33 mouse cellular contexts compared by ENCODE assay signal in genomic region chr17:87865439-87865838, GRCm38 (mm10). TPM values are rescaled to one million over a fixed set of nuclear protein-coding genes. Genes with fewer than 3 reads are reported as not detected.
A peak's percentile ranks its signal among the peaks of the same experiment; 100 is the strongest.
DNase-seq lines count a peak whose midpoint lies in the region; ATAC-seq and TF ChIP-seq lines count a peak whose summit lies in the region.
"Had no signal": no experiment of that assay in that cellular context is flagged by ENCODE, and none has a peak within 500 bp of the region (broad histone marks: within the 10 kb centered on the region; RNA-seq: fewer than 3 reads in every experiment).

No protein-coding gene starts in this region.

- no peak for ATAC-seq in midbrain, embryonic 11.5 days (ENCODE audit: low FRiP score)
- ATAC-seq in midbrain, embryonic 15.5 days (replicated peaks): no peak
- ATAC-seq: forebrain, embryonic 16.5 days; Patski had no signal

- no peaks in the 10 kb centered on the region for H3K4me1 ChIP-seq in heart, adult 2 months (ENCODE audit: control insufficient read depth, insufficient read depth, low read length)
- H3K4me1 ChIP-seq in midbrain, embryonic 11.5 days (ENCODE audit: control insufficient read depth, insufficient read depth, low read length): peaks cover 4% of the 10 kb centered on the region; the same call in 1 of the 2 replicates
- H3K4me1 ChIP-seq in midbrain, embryonic 15.5 days: peaks cover 4% of the 10 kb centered on the region; the same call in 1 of the 2 replicates
- no peaks in the 10 kb centered on the region for H3K4me1 ChIP-seq in limb, embryonic 10.5 days
- H3K4me1 ChIP-seq: forebrain, embryonic 10.5 days; hindbrain, embryonic 12.5 days; limb, embryonic 12.5 days; lung, embryonic 15.5 days; stomach, embryonic 15.5 days had no signal

- H3K4me3 ChIP-seq in heart, adult 2 months: no peak overlapping the region
- no peak overlapping the region for H3K4me3 ChIP-seq in midbrain, embryonic 11.5 days (ENCODE audit: low read depth, low read length)
- H3K4me3 ChIP-seq in midbrain, embryonic 15.5 days: no peak overlapping the region
- H3K4me3 ChIP-seq in limb, embryonic 10.5 days: no peak overlapping the region
- H3K4me3 ChIP-seq: forebrain, embryonic 10.5 days; hindbrain, embryonic 12.5 days; limb, embryonic 12.5 days; lung, embryonic 15.5 days; stomach, embryonic 15.5 days had no signal

- no peaks in the 10 kb centered on the region for H3K36me3 ChIP-seq in heart, adult 2 months (ENCODE audit: control insufficient read depth, insufficient read depth, low read length)
- H3K36me3 ChIP-seq in midbrain, embryonic 11.5 days (ENCODE audit: control insufficient read depth, insufficient read depth, low read length): no peaks in the 10 kb centered on the region
- no peaks in the 10 kb centered on the region for H3K36me3 ChIP-seq in midbrain, embryonic 15.5 days (replicated peaks)
- no peaks in the 10 kb centered on the region for H3K36me3 ChIP-seq in limb, embryonic 10.5 days
- H3K36me3 ChIP-seq: forebrain, embryonic 10.5 days; G1E; hindbrain, embryonic 12.5 days; limb, embryonic 12.5 days; lung, embryonic 15.5 days; stomach, embryonic 15.5 days had no signal

- DNase-seq in heart, postnatal 4 days: peak; percentile 2
- DNase-seq in heart, adult 2 months: no peak
- DNase-seq in midbrain, embryonic 11.5 days (ENCODE audit: low spot score, missing footprints): peak; percentile 75
- DNase-seq in 416B (ENCODE audit: low read depth): peak; percentile 17
- DNase-seq in limb, embryonic 10.5 days (ENCODE audit: low spot score): peak; percentile 18
- DNase-seq in ovary, postnatal 36 days (ENCODE audit: low spot score): no peak
- DNase-seq: B cell, adult 2 months; cerebellum, adult 11 months; gastrocnemius, postnatal 10 days; heart, adult 18-20 months; kidney, adult 2 months; kidney, postnatal 10 days; lung, postnatal 36 days; thymus, postnatal 25 days had no signal

- TF ChIP-seq POLR2A in heart, adult 2 months (IDR thresholded peaks at IDR 0.05; ENCODE audit: insufficient read depth, low read depth, low read length): no peak

- no peaks in the 10 kb centered on the region for H3K79me2 ChIP-seq in heart, adult 2 months (replicated peaks; ENCODE audit: control insufficient read depth, insufficient read depth, low read length)

- H3K27ac ChIP-seq in heart, adult 2 months: no peak overlapping the region
- H3K27ac ChIP-seq in midbrain, embryonic 11.5 days (ENCODE audit: low read depth, low read length): no peak overlapping the region
- H3K27ac ChIP-seq in midbrain, embryonic 15.5 days: no peak overlapping the region
- H3K27ac ChIP-seq in limb, embryonic 10.5 days: no peak overlapping the region
- H3K27ac ChIP-seq: forebrain, embryonic 10.5 days; hindbrain, embryonic 12.5 days; limb, embryonic 12.5 days; liver, embryonic 14.5 days; lung, embryonic 15.5 days; stomach, embryonic 15.5 days had no signal

- TF ChIP-seq CTCF in heart, adult 2 months (IDR thresholded peaks at IDR 0.05): no peak

- no peak overlapping the region for H3K4me2 ChIP-seq in midbrain, embryonic 11.5 days
- H3K4me2 ChIP-seq in midbrain, embryonic 15.5 days: no peak overlapping the region
- H3K4me2 ChIP-seq: hindbrain, embryonic 12.5 days; limb, embryonic 12.5 days; lung, embryonic 15.5 days; stomach, embryonic 15.5 days had no signal

- no peak overlapping the region for H3K9ac ChIP-seq in heart, adult 2 months (ENCODE audit: low read depth, low read length)
- no peak overlapping the region for H3K9ac ChIP-seq in midbrain, embryonic 11.5 days (ENCODE audit: low read length)
- no peak overlapping the region for H3K9ac ChIP-seq in midbrain, embryonic 15.5 days
- H3K9ac ChIP-seq: hindbrain, embryonic 12.5 days; limb, embryonic 12.5 days; liver, embryonic 14.5 days; lung, embryonic 15.5 days; stomach, embryonic 15.5 days had no signal

- H3K9me3 ChIP-seq in midbrain, embryonic 11.5 days (ENCODE audit: control insufficient read depth, low read length): no peaks in the 10 kb centered on the region
- H3K9me3 ChIP-seq in midbrain, embryonic 15.5 days: no peaks in the 10 kb centered on the region
- H3K9me3 ChIP-seq in limb, embryonic 10.5 days (replicated peaks): no peaks in the 10 kb centered on the region
- H3K9me3 ChIP-seq: forebrain, embryonic 10.5 days; G1E; hindbrain, embryonic 12.5 days; limb, embryonic 12.5 days; lung, embryonic 15.5 days; stomach, embryonic 15.5 days had no signal

- TF ChIP-seq EP300 in heart, adult 2 months (IDR thresholded peaks at IDR 0.05; ENCODE audit: insufficient read depth, low read depth, low read length): no peak

- no peaks in the 10 kb centered on the region for H3K27me3 ChIP-seq in heart, adult 2 months (ENCODE audit: control insufficient read depth, insufficient read depth, low read length)
- no peaks in the 10 kb centered on the region for H3K27me3 ChIP-seq in midbrain, embryonic 11.5 days (ENCODE audit: control insufficient read depth, insufficient read depth, low read length)
- H3K27me3 ChIP-seq in midbrain, embryonic 15.5 days (replicated peaks): no peaks in the 10 kb centered on the region
- H3K27me3 ChIP-seq in limb, embryonic 10.5 days (ENCODE audit: low read depth, poor library complexity, severe bottlenecking): no peaks in the 10 kb centered on the region
- H3K27me3 ChIP-seq: hindbrain, embryonic 12.5 days; lung, embryonic 15.5 days; stomach, embryonic 15.5 days had no signal

- intact Hi-C loops in heart, adult 2 months (cut with DNase I): no loop called here

- 84% methylated on average over 8 of the region's 8 CpGs for WGBS in heart, adult 2 months
- 91% methylated on average over 8 of the region's 8 CpGs for WGBS in midbrain, embryonic 11.5 days
- 90% methylated on average over 8 of the region's 8 CpGs for WGBS in midbrain, embryonic 15.5 days
- 90% methylated on average over 8 of the region's 8 CpGs for WGBS in limb, embryonic 10.5 days

RNA-seq across cellular contexts. Expression of gene Rpl36-ps4, which starts 55.3 kb away (rescaled TPM):
- total RNA-seq in heart, postnatal 4 days (2021): not detected
- not detected for total RNA-seq in heart, adult 2 months (2021)
- not detected in 2 replicates for polyA plus RNA-seq in heart, adult 2 months (2012; rRNA removed)
- not detected in 2 replicates for polyA plus RNA-seq in midbrain, embryonic 11.5 days (2014; fragmentation: Nextera tagmentation; extraction: Ambion mirVana)
- not detected in 2 replicates for polyA plus RNA-seq in midbrain, embryonic 15.5 days (2015; fragmentation: Nextera tagmentation; extraction: Ambion mirVana)
- not detected in 2 replicates for polyA plus RNA-seq in limb, embryonic 10.5 days (2016; fragmentation: Nextera tagmentation; extraction: Ambion mirVana)
- total RNA-seq: adrenal gland, adult 18-20 months; adrenal gland, postnatal 4 days; CH12.LX; G1E; gastrocnemius, postnatal 10 days; heart, adult 18-20 months; layer of hippocampus, postnatal 10 days; left cerebral cortex, adult 8-10 months; megakaryocyte-erythroid progenitor cell, adult 5-6 weeks had no signal
- polyA plus RNA-seq: embryonic facial prominence, embryonic 11.5 days; forebrain, embryonic 10.5 days; forebrain, embryonic 16.5 days; G1E; heart, postnatal 0 days; hindbrain, embryonic 12.5 days; kidney, adult 2 months; limb, embryonic 12.5 days; liver, embryonic 14.5 days; lung, embryonic 15.5 days; Patski; spleen, adult 2 months; stomach, embryonic 15.5 days had no signal

Comparison
In these comparisons a context has a peak if more than half of its experiments do, and no peak if none do; other contexts are left out.
1. DNase-seq: peak in heart, postnatal 4 days (single experiment), midbrain, embryonic 11.5 days (single experiment), 416B (single experiment) and limb, embryonic 10.5 days (single experiment); none in heart, adult 2 months (0 of 2) and ovary, postnatal 36 days (single experiment).